Comparison of ENCODE assay signal across 8 mouse cellular contexts in the genomic region with DNA sequence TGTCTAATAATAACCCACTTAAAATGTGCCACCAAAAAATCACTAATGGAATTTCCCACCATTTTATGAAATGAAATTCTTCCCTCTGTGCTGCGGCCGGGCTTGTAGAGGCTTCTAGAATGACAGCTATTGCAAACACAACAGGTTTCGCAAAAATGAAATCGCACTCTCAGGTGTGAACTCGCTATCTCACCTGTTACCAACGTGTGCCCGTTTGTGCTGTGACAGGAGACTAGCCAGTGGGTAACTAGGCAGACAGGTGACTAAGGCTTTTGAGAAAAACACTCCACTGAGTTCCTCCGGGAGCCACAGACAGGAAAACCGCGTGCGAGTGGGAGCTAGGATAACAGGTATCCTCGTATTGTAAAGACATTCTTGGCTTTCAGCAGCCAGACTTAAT. TPM values are rescaled to one million over a fixed set of nuclear protein-coding genes. Genes with fewer than 3 reads are reported as not detected.
DNase-seq lines count a peak whose midpoint lies in the region; ATAC-seq and TF ChIP-seq lines count a peak whose summit lies in the region.

A gene (plus strand): TSS at position 301 of the 400 bp plus-strand sequence.

- H3K36me3 ChIP-seq in neural tube, embryonic 11.5 days (ENCODE audit: control insufficient read depth, insufficient read depth, low read length), result no peaks in the 10 kb centered on the region
- no peaks in the 10 kb centered on the region for H3K36me3 ChIP-seq in limb, embryonic 11.5 days (ENCODE audit: control insufficient read depth, insufficient read depth, low read length)
- no peaks in the 10 kb centered on the region for H3K36me3 ChIP-seq in stomach, postnatal 0 days (ENCODE audit: control insufficient read depth, insufficient read depth, low read length)

- DNase-seq in frontal cortex, adult 2 months (ENCODE audit: extremely low spot score in 1 of 2, low spot score in 1 of 2), result no peak
- DNase-seq in frontal cortex, postnatal 10 days (ENCODE audit: low spot score in 2 of 2), result no peak
- DNase-seq in neural tube, embryonic 11.5 days (ENCODE audit: low spot score), result no peak
- DNase-seq in neural tube, embryonic 10.5 days (ENCODE audit: extremely low spot score, low spot score), result no peak
- DNase-seq in limb, embryonic 11.5 days (ENCODE audit: low spot score), result no peak
- DNase-seq in stomach, postnatal 0 days (ENCODE audit: low spot score), result no peak
- no peak for DNase-seq in adrenal gland, postnatal 10 days
- no peak for DNase-seq in MN1 (ENCODE audit: low spot score)

- H3K27ac ChIP-seq in neural tube, embryonic 11.5 days (ENCODE audit: low read depth, low read length), result no peak within 1 kb of the TSS
- H3K27ac ChIP-seq in limb, embryonic 11.5 days (replicated peaks; ENCODE audit: low read depth, low read length), result no peak within 1 kb of the TSS
- H3K27ac ChIP-seq in stomach, postnatal 0 days (replicated peaks), result no peak within 1 kb of the TSS

- H3K4me2 ChIP-seq in neural tube, embryonic 11.5 days (ENCODE audit: low read depth), result no peak within 1 kb of the TSS; the same call in 1 of the 2 replicates
- H3K4me2 ChIP-seq in limb, embryonic 11.5 days (ENCODE audit: low read depth, severe bottlenecking), result no peak within 1 kb of the TSS
- peak within 1 kb of the TSS; percentile 58 for H3K4me2 ChIP-seq in stomach, postnatal 0 days (replicated peaks; ENCODE audit: low read depth)

- no peak within 1 kb of the TSS for H3K9ac ChIP-seq in neural tube, embryonic 11.5 days (ENCODE audit: low read length)
- H3K9ac ChIP-seq in limb, embryonic 11.5 days (ENCODE audit: low read length), result no peak within 1 kb of the TSS
- H3K9ac ChIP-seq in stomach, postnatal 0 days (ENCODE audit: low read length), result no peak within 1 kb of the TSS

- H3K4me1 ChIP-seq in neural tube, embryonic 11.5 days (ENCODE audit: control insufficient read depth, insufficient read depth, low read length), result peaks cover 4% of the 10 kb centered on the region; the same call in 1 of the 2 replicates
- H3K4me1 ChIP-seq in limb, embryonic 11.5 days (ENCODE audit: control insufficient read depth, insufficient read depth, low read length), result peaks cover 9% of the 10 kb centered on the region; the same call in 1 of the 2 replicates
- H3K4me1 ChIP-seq in stomach, postnatal 0 days (replicated peaks; ENCODE audit: control insufficient read depth, insufficient read depth), result no peaks in the 10 kb centered on the region; the same call in 1 of the 2 replicates

- H3K27me3 ChIP-seq in neural tube, embryonic 11.5 days (ENCODE audit: control insufficient read depth, insufficient read depth, low read length), result no peaks in the 10 kb centered on the region
- H3K27me3 ChIP-seq in limb, embryonic 11.5 days (ENCODE audit: control insufficient read depth, insufficient read depth, low read length), result no peaks in the 10 kb centered on the region
- no peaks in the 10 kb centered on the region for H3K27me3 ChIP-seq in stomach, postnatal 0 days (ENCODE audit: control insufficient read depth, insufficient read depth, low read length)

- no peak for ATAC-seq in neural tube, embryonic 11.5 days (ENCODE audit: insufficient read depth, low FRiP score, low TSS enrichment)
- no peak for ATAC-seq in limb, embryonic 11.5 days (ENCODE audit: insufficient number of reproducible peaks, low FRiP score, low TSS enrichment, low read depth)
- no peak for ATAC-seq in stomach, postnatal 0 days (ENCODE audit: low FRiP score, low TSS enrichment)

- 93% methylated on average over 12 of the region's 12 CpGs for WGBS in neural tube, embryonic 11.5 days
- WGBS in limb, embryonic 11.5 days, result 88% methylated on average over 12 of the region's 12 CpGs
- whole genome bisulfite sequencing in stomach, postnatal 0 days, result 82% methylated on average over 12 of the region's 12 CpGs

- no peak within 1 kb of the TSS for H3K4me3 ChIP-seq in neural tube, embryonic 11.5 days (ENCODE audit: low read depth, low read length)
- no peak within 1 kb of the TSS for H3K4me3 ChIP-seq in limb, embryonic 11.5 days (ENCODE audit: low read depth, low read length)
- H3K4me3 ChIP-seq in stomach, postnatal 0 days (ENCODE audit: low read depth, low read length), result no peak within 1 kb of the TSS

- H3K9me3 ChIP-seq in neural tube, embryonic 11.5 days (ENCODE audit: control insufficient read depth, low read length), result no peaks in the 10 kb centered on the region
- no peaks in the 10 kb centered on the region for H3K9me3 ChIP-seq in limb, embryonic 11.5 days (ENCODE audit: control insufficient read depth, low read length)
- H3K9me3 ChIP-seq in stomach, postnatal 0 days (ENCODE audit: control insufficient read depth, low read length), result no peaks in the 10 kb centered on the region

- TF ChIP-seq CTCF in stomach, postnatal 0 days (IDR thresholded peaks at IDR 0.05; ENCODE audit: low read depth), result no peak

- TF ChIP-seq EP300 in stomach, postnatal 0 days (optimal IDR thresholded peaks at IDR 0.05), result no peak

RNA-seq across cellular contexts. Expression of the gene that starts here (rescaled TPM):
- polyA plus RNA-seq in frontal cortex, adult 2 months (2012; rRNA removed), result 9.8 and 12.2 TPM in 2 replicates
- 32.9 and 33.1 TPM in 2 replicates for polyA plus RNA-seq in neural tube, embryonic 11.5 days (2014; fragmentation: Nextera tagmentation; extraction: Ambion mirVana)
- polyA plus RNA-seq in limb, embryonic 11.5 days (2014; fragmentation: Nextera tagmentation; extraction: Ambion mirVana), result 56.1 and 59.3 TPM in 2 replicates
- 7.7 and 8.4 TPM in 2 replicates for polyA plus RNA-seq in stomach, postnatal 0 days (2015; fragmentation: Nextera tagmentation; extraction: Ambion mirVana)
- total RNA-seq in adrenal gland, postnatal 10 days (2021), result 10 to 100 TPM in 1 of 2 experiments, 1 to 10 TPM in 1; 7.3 to 12.3 TPM
